Mouse (Mus musculus) lung, postnatal 0 days (tissue): ENCODE results near the gene Tbl1xr1. TPM values are rescaled to one million over a fixed set of nuclear protein-coding genes. Genes with fewer than 3 reads are reported as not detected.
A peak's percentile ranks its signal among the peaks of the same experiment; 100 is the strongest.

Experiments
- ATAC-seq: fragments of 200-750 bp; cut with Nextera tagmentation; 2 replicates; pipeline ENCODE4 v1.8.0; 2017; ENCODE audit warnings: moderate library complexity
- DNase-seq: peaks from one replicate; pipeline ENCODE4 v3.0.0-alpha.2; 2016; ENCODE audit warnings: low spot score
- H3K27ac ChIP-seq: fragments of 300-500 bp; sonication (generic); 2 replicates; pipeline ENCODE4 v1.5.1; 2014; ENCODE audit warnings: antibody characterized with exemption, mild to moderate bottlenecking, low read length, mixed read lengths
- H3K27me3 ChIP-seq: fragments of 300-500 bp; sonication (generic); replicated peaks from 2 replicates; pipeline ENCODE4 v1.6.1; 2014; ENCODE audit warnings: low read length, mixed read lengths; ENCODE audit not compliant: insufficient read depth
- H3K36me3 ChIP-seq: fragments of 300-500 bp; sonication (generic); 2 replicates; pipeline ENCODE4 v1.6.1; 2014; ENCODE audit warnings: low read length, mixed read lengths; ENCODE audit not compliant: insufficient read depth
- H3K4me1 ChIP-seq: fragments of 300-500 bp; sonication (generic); 2 replicates; pipeline ENCODE4 v1.6.1; 2014; ENCODE audit warnings: antibody characterized with exemption, low read depth, low read length, mixed read lengths; ENCODE audit not compliant: insufficient read depth
- H3K4me2 ChIP-seq: fragments of 300-500 bp; sonication (generic); replicated peaks from 2 replicates; pipeline ENCODE4 v1.6.1; 2014; ENCODE audit warnings: low read depth, mild to moderate bottlenecking, low read length, moderate library complexity, mixed read lengths
- H3K4me3 ChIP-seq: fragments of 300-500 bp; sonication (generic); 2 replicates; pipeline ENCODE4 v1.5.1; 2014; ENCODE audit warnings: low read depth, low read length
- H3K9ac ChIP-seq: fragments of 300-500 bp; sonication (generic); replicated peaks from 2 replicates; pipeline ENCODE4 v1.6.1; 2014; ENCODE audit warnings: low read depth, mild to moderate bottlenecking
- H3K9me3 ChIP-seq: fragments of 300-500 bp; sonication (generic); 2 replicates; pipeline ENCODE4 v1.6.1; 2016; ENCODE audit warnings: low read length, mixed read lengths
- CTCF ChIP-seq: IDR thresholded peaks from 2 replicates; pipeline ENCODE4 v1.5.1; 2016; ENCODE audit warnings: antibody characterized with exemption, mild to moderate bottlenecking
- EP300 ChIP-seq: IDR thresholded peaks from 2 replicates; pipeline ENCODE4 v1.6.1; 2016; ENCODE audit warnings: antibody characterized with exemption, mild to moderate bottlenecking, control low read depth
- WGBS: fragments of 180-500 bp; shearing (Covaris S2); extraction: QIAGEN DNeasy Blood & Tissue Kit; methylation state at CpG from one replicate; pipeline ENCODE4 v1.1.7; 2014; 5-methylcytosine and 5-hydroxymethylcytosine counted together
- polyA plus RNA-seq: library from polyadenylated mRNA; unstranded; fragments of >200 nt; fragmentation: Nextera tagmentation; extraction: Ambion mirVana; gene quantifications from 2 replicates; pipeline ENCODE4 v1.2.1, GENCODE M21; 2015

Tbl1xr1 gene
- polyA plus RNA-seq, 1 experiment from 2014 or later, result 9.6 TPM

GRCm38 (mm10) chr3:22230635-22231034, 154.2 kb downstream of the Tbl1xr1 start:
- DNase-seq (no peak), ATAC-seq (no peak)
- WGBS, result 46% methylated on average over 3 of the region's 3 CpGs
- H3K9ac ChIP-seq, result no peak overlapping the region
- H3K27ac ChIP-seq, result no peak overlapping the region
- H3K4me1 ChIP-seq, result no peaks in the 10 kb centered on the region
- no peaks in the 10 kb centered on the region for H3K36me3 ChIP-seq
- TF ChIP-seq EP300 (no peak), CTCF (no peak)
- H3K4me3 ChIP-seq, result no peak overlapping the region
- no peak overlapping the region for H3K4me2 ChIP-seq
- no peaks in the 10 kb centered on the region for H3K27me3 ChIP-seq
- H3K9me3 ChIP-seq, result no peaks in the 10 kb centered on the region

- DNase-seq, result peak; percentile 59
- no peak overlapping the region for H3K4me3 ChIP-seq
- H3K27me3 ChIP-seq, result no peaks in the 10 kb centered on the region
- no peak overlapping the region for H3K27ac ChIP-seq
- no peak overlapping the region for H3K9ac ChIP-seq
- no peaks in the 10 kb centered on the region for H3K36me3 ChIP-seq
- H3K9me3 ChIP-seq, result no peaks in the 10 kb centered on the region
- no peaks in the 10 kb centered on the region for H3K4me1 ChIP-seq
- TF ChIP-seq EP300 (peak; percentile 31; the same call in 1 of the 2 replicates), CTCF (peak; percentile 22; the same call in 1 of the 2 replicates)
- peak; percentile 49 for ATAC-seq
- no peak overlapping the region for H3K4me2 ChIP-seq
- WGBS, result 65% methylated on average over 16 of the region's 16 CpGs
These were observed 161.9 kb downstream of the Tbl1xr1 start for GRCm38 (mm10) chr3:22238106-22238900.
